Mouse (Mus musculus): ENCODE measurements around the gene Inf2.

Inf2 gene

GRCm38 (mm10) chr12:112563011-112563410 lies 25.6 kb upstream of the Inf2 start:
- in situ Hi-C loops (cut with MseI, MboI): no loop called here

- in situ Hi-C loops (cut with MseI, MboI): no loop called here
Measured at GRCm38 (mm10) chr12:112570160-112570559, 18.4 kb upstream of the Inf2 start.

GRCm38 (mm10) chr12:112571064-112571463 lies 17.5 kb upstream of the Inf2 start:
- in situ Hi-C loops (cut with MseI, MboI): no loop called here

GRCm38 (mm10) chr12:112575274-112575986 lies 13.2 kb upstream of the Inf2 start:
- in situ Hi-C loops (cut with MseI, MboI): no loop called here

GRCm38 (mm10) chr12:112576341-112576740 lies 12.2 kb upstream of the Inf2 start:
- in situ Hi-C loops (cut with MseI, MboI): no loop called here

- in situ Hi-C loops (cut with MseI, MboI): no loop called here
Measured at GRCm38 (mm10) chr12:112576749-112577148, 11.8 kb upstream of the Inf2 start.

GRCm38 (mm10) chr12:112578296-112579090 lies 10.1 kb upstream of the Inf2 start:
- in situ Hi-C loops (cut with MseI, MboI): no loop called here

GRCm38 (mm10) chr12:112579430-112579829 lies 9.2 kb upstream of the Inf2 start:
- in situ Hi-C loops (cut with MseI, MboI): no loop called here

- in situ Hi-C loops (cut with MseI, MboI): no loop called here
Measured at GRCm38 (mm10) chr12:112579926-112580325, 8.7 kb upstream of the Inf2 start.

- in situ Hi-C loops (cut with MseI, MboI): no loop called here
Measured at GRCm38 (mm10) chr12:112581113-112581512, 7.5 kb upstream of the Inf2 start.

GRCm38 (mm10) chr12:112584954-112585353 lies 3.6 kb upstream of the Inf2 start:
- in situ Hi-C loops (cut with MseI, MboI): no loop called here

GRCm38 (mm10) chr12:112585924-112586538 lies 2.6 kb upstream of the Inf2 start:
- in situ Hi-C loops (cut with MseI, MboI): no loop called here

- in situ Hi-C loops (cut with MseI, MboI): no loop called here
Measured at GRCm38 (mm10) chr12:112587125-112588124, 1.2 kb upstream of the Inf2 start.

- in situ Hi-C loops (cut with MseI, MboI): no loop called here
Measured at GRCm38 (mm10) chr12:112589491-112590191, 1.1 kb downstream of the Inf2 start.

- in situ Hi-C loops (cut with MseI, MboI): no loop called here
Measured at GRCm38 (mm10) chr12:112590566-112591239, 2.1 kb downstream of the Inf2 start.

- in situ Hi-C loops (cut with MseI, MboI): no loop called here
Measured at GRCm38 (mm10) chr12:112591240-112591639, 2.7 kb downstream of the Inf2 start.

GRCm38 (mm10) chr12:112591730-112592129 lies 3.1 kb downstream of the Inf2 start:
- in situ Hi-C loops (cut with MseI, MboI): no loop called here

- in situ Hi-C loops (cut with MseI, MboI): no loop called here
Measured at GRCm38 (mm10) chr12:112592985-112593734, 4.6 kb downstream of the Inf2 start.
